Mouse (Mus musculus): Measurements from ENCODE around the gene Mkrn3. TPM values are rescaled to one million over a fixed set of nuclear protein-coding genes. Genes with fewer than 3 reads are reported as not detected.

Gene Mkrn3
- polyA plus RNA-seq, 1 experiment from 2014 or later, result 20.4 TPM

Other genes with a start within 250 kb of the Mkrn3 start
- gene Ndn, start 73.6 kb downstream of the Mkrn3 start, polyA plus RNA-seq (2014; fragmentation: Nextera tagmentation; extraction: Ambion mirVana), result 536 and 618 TPM in 2 replicates
- gene Magel2, start 43.1 kb downstream of the Mkrn3 start, polyA plus RNA-seq (2014; fragmentation: Nextera tagmentation; extraction: Ambion mirVana), result 17.2 and 17.6 TPM in 2 replicates
- 9.4 and 10.0 TPM in 2 replicates for gene Peg12, start 44.4 kb upstream of the Mkrn3 start, polyA plus RNA-seq (2014; fragmentation: Nextera tagmentation; extraction: Ambion mirVana)